Mouse (Mus musculus) intestine, postnatal 0 days (tissue): Measurements from ENCODE around the gene Galnt4. TPM values are rescaled to one million over a fixed set of nuclear protein-coding genes. Genes with fewer than 3 reads are reported as not detected.

Experiments
- ATAC-seq: fragments of 200-750 bp; cut with Nextera tagmentation; 2 replicates; pipeline ENCODE4 v1.8.0; 2017; ENCODE audit warnings: mild to moderate bottlenecking, moderate TSS enrichment, moderate library complexity
- H3K27ac ChIP-seq: fragments of 300-500 bp; sonication (generic); 2 replicates; pipeline ENCODE4 v1.5.1; 2014; ENCODE audit warnings: mild to moderate bottlenecking, low read depth, low read length, moderate library complexity
- H3K27me3 ChIP-seq: fragments of 300-500 bp; sonication (generic); replicated peaks from 2 replicates; pipeline ENCODE4 v1.6.1; 2014; ENCODE audit warnings: low read length, mixed read lengths; ENCODE audit not compliant: control insufficient read depth, insufficient read depth
- H3K36me3 ChIP-seq: fragments of 300-500 bp; sonication (generic); 2 replicates; pipeline ENCODE4 v1.6.1; 2014; ENCODE audit warnings: mild to moderate bottlenecking, moderate library complexity; ENCODE audit not compliant: control insufficient read depth, insufficient read depth
- H3K4me1 ChIP-seq: fragments of 300-500 bp; sonication (generic); replicated peaks from 2 replicates; pipeline ENCODE4 v1.6.1; 2014; ENCODE audit warnings: antibody characterized with exemption, low read length, mixed read lengths; ENCODE audit not compliant: control insufficient read depth, insufficient read depth
- H3K4me2 ChIP-seq: fragments of 300-500 bp; sonication (generic); replicated peaks from 2 replicates; pipeline ENCODE4 v1.6.1; 2014; ENCODE audit warnings: low read depth, mild to moderate bottlenecking, moderate library complexity
- H3K4me3 ChIP-seq: fragments of 300-500 bp; sonication (generic); 2 replicates; pipeline ENCODE4 v1.5.1; 2014; ENCODE audit warnings: low read depth, low read length
- H3K9ac ChIP-seq: fragments of 300-500 bp; sonication (generic); 2 replicates; pipeline ENCODE4 v1.6.1; 2014; ENCODE audit warnings: mild to moderate bottlenecking, low read depth, low read length
- H3K9me3 ChIP-seq: fragments of 300-500 bp; sonication (generic); 2 replicates; pipeline ENCODE4 v1.6.1; 2016; ENCODE audit warnings: mixed run types; ENCODE audit not compliant: control insufficient read depth
- CTCF ChIP-seq: sonication (generic); IDR thresholded peaks from 2 replicates; pipeline ENCODE4 v1.5.1; 2016; ENCODE audit warnings: low read depth, mild to moderate bottlenecking, control low read depth, antibody characterized with exemption, moderate library complexity
- WGBS: fragments of 180-500 bp; shearing (Covaris S2); extraction: QIAGEN DNeasy Blood & Tissue Kit; methylation state at CpG from one replicate; pipeline ENCODE4 v1.1.7; 2014; 5-methylcytosine and 5-hydroxymethylcytosine counted together
- polyA plus RNA-seq: library from polyadenylated mRNA; unstranded; fragments of >200 nt; fragmentation: Nextera tagmentation; extraction: Ambion mirVana; gene quantifications from 2 replicates; pipeline ENCODE4 v1.2.1, GENCODE M21; 2015

Gene Galnt4
- polyA plus RNA-seq, 1 experiment from 2014 or later: 13.2 TPM

- Histone ChIP-seq H3K27me3 (no peaks in the 10 kb centered on the region), H3K27ac (no peak overlapping the region), H3K4me3 (no peak overlapping the region), H3K4me2 (no peak overlapping the region), H3K9me3 (no peaks in the 10 kb centered on the region), H3K36me3 (no peaks in the 10 kb centered on the region), H3K4me1 (no peaks in the 10 kb centered on the region), H3K9ac (no peak overlapping the region)
- 66% methylated on average over 2 of the region's 2 CpGs for WGBS
- no peak for ATAC-seq
- no peak for TF ChIP-seq CTCF
Observed at GRCm38 (mm10) chr10:99093364-99093763, 14.6 kb upstream of the Galnt4 start.

- Histone ChIP-seq H3K9ac (no peak overlapping the region), H3K27me3 (no peaks in the 10 kb centered on the region), H3K9me3 (no peaks in the 10 kb centered on the region), H3K4me1 (no peaks in the 10 kb centered on the region), H3K36me3 (no peaks in the 10 kb centered on the region), H3K27ac (no peak overlapping the region), H3K4me2 (no peak overlapping the region), H3K4me3 (no peak overlapping the region)
- no peak for ATAC-seq
- 77% methylated on average over 2 of the region's 2 CpGs for whole genome bisulfite sequencing
- TF ChIP-seq CTCF: no peak
Observed at GRCm38 (mm10) chr10:99095114-99095513, 12.8 kb upstream of the Galnt4 start.

GRCm38 (mm10) chr10:99097374-99097773 lies 10.6 kb upstream of the Galnt4 start:
- Histone ChIP-seq H3K36me3 (no peaks in the 10 kb centered on the region), H3K27ac (no peak overlapping the region), H3K4me1 (no peaks in the 10 kb centered on the region), H3K4me3 (no peak overlapping the region), H3K4me2 (no peak overlapping the region), H3K9ac (no peak overlapping the region), H3K9me3 (no peaks in the 10 kb centered on the region), H3K27me3 (no peaks in the 10 kb centered on the region)
- 70% methylated on average over 10 of the region's 10 CpGs for WGBS
- TF ChIP-seq CTCF: peak; percentile 79
- no peak for ATAC-seq

- Histone ChIP-seq H3K4me1 (0 out of 2 replicates have a peak, but pooled peaks cover 3% of the 10 kb centered on the region), H3K9me3 (no peaks in the 10 kb centered on the region), H3K27me3 (no peaks in the 10 kb centered on the region), H3K36me3 (peaks cover 7% of the 10 kb centered on the region), H3K9ac (no peak overlapping the region), H3K27ac (no peak overlapping the region), H3K4me3 (no peak overlapping the region), H3K4me2 (0 out of 2 replicates have a peak overlapping the region, but pooled peaks have one; percentile 99)
- 87% methylated on average over 3 of the region's 3 CpGs for WGBS
- no peak for TF ChIP-seq CTCF
- ATAC-seq: no peak
Observed at GRCm38 (mm10) chr10:99105522-99105921, 2.4 kb upstream of the Galnt4 start.

- TF ChIP-seq CTCF: no peak
- 25% methylated on average over 8 of the region's 8 CpGs for WGBS
- no peak for ATAC-seq
- Histone ChIP-seq H3K36me3 (peaks cover 7% of the 10 kb centered on the region), H3K4me2 (peak overlapping the region; percentile 99), H3K27ac (peak overlapping the region; percentile 91; the same call in 1 of the 2 replicates), H3K9ac (peak overlapping the region; percentile 82), H3K4me3 (peak overlapping the region; percentile 99), H3K9me3 (no peaks in the 10 kb centered on the region), H3K4me1 (peaks cover 3% of the 10 kb centered on the region; the same call in 1 of the 2 replicates), H3K27me3 (no peaks in the 10 kb centered on the region)
Observed at GRCm38 (mm10) chr10:99106311-99106702, 1.7 kb upstream of the Galnt4 start.

- under 1% methylated on average over 101 of the region's 106 CpGs for WGBS
- TF ChIP-seq CTCF: no peak
- H3K36me3 ChIP-seq: peaks cover 7% of the 10 kb centered on the region
- peak within 1 kb of the TSS; percentile 99 for H3K4me3 ChIP-seq
- no peaks in the 10 kb centered on the region for H3K9me3 ChIP-seq
- H3K27me3 ChIP-seq: no peaks in the 10 kb centered on the region
- peaks cover 3% of the 10 kb centered on the region for H3K4me1 ChIP-seq
- peak within 1 kb of the TSS; percentile 99 for H3K4me2 ChIP-seq
- H3K27ac ChIP-seq: peak within 1 kb of the TSS; percentile 91
- ATAC-seq: peak; percentile 87
- peak within 1 kb of the TSS; percentile 82 for H3K9ac ChIP-seq
Observed at GRCm38 (mm10) chr10:99106703-99107631, 992 bp upstream of the Galnt4 start, which contains the start of gene Poc1b. Gene Poc1b, plus strand, starts transcription at chr10:99107036.
